Mouse (Mus musculus) olfactory bulb, adult 2 months (tissue): Measurements from ENCODE around the gene Ceacam15.

ENCODE experiments used
- CTCF ChIP-seq: fragments of 200-500 bp; IDR thresholded peaks from 2 replicates; pipeline ENCODE4 v1.5.1; 2012; ENCODE audit warnings: low read depth, mild to moderate bottlenecking, low read length, moderate library complexity; ENCODE audit not compliant: insufficient read depth
- POLR2A ChIP-seq: fragments of 200-500 bp; IDR thresholded peaks from 2 replicates; pipeline ENCODE4 v1.6.1; 2012; ENCODE audit warnings: mild to moderate bottlenecking, low read depth, low read length, moderate library complexity; ENCODE audit not compliant: insufficient read depth

DNA sequence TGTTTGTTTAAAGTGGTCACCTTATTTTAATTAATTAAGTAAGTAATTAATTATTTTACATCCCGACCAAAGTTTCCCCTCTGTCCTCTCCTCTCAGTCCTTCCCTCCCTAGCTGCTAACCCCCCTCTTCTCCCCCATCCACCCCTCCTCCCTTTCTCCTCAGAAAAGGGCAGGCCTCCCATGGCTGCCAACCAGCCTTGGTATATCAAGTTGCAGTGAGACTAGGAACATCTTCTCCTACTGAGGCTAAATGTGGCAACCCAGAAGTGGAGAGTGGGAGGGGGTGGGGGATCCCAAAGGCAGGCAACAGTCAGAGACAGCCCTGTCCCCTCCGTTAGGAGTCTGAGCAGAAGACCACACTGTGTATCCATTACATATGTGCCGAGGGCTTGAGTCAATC, 40.4 kb downstream of the Ceacam15 start:
- no peak for TF ChIP-seq POLR2A
- no peak for TF ChIP-seq CTCF
